Mouse (Mus musculus): Measurements from ENCODE around the gene Galnt4. TPM values are rescaled to one million over a fixed set of nuclear protein-coding genes. Genes with fewer than 3 reads are reported as not detected.

The Galnt4 gene
- total and polyA plus RNA-seq, 2 experiments from 2014 or later: 3.2 to 3.7 TPM

DNA sequence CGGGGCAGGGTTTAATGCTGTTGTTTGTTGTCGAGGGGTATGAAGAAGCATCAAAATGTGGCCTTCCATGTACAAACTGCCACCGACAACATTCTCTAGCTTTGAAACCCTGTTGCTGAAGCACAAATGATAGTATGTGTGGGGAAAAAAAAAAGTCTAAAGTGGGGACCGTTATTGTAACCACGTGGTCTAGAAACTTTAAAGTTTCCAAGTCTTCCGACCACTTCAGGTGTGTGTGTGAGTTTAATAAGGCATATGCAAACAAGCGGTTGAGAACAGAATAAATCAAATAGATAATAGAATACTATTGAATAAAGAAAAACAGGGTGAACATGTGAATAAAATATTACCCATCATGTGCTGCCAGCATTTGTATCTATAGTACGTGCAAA lies 1.7 kb upstream of the Galnt4 start:
- Histone ChIP-seq H3K4me3 (ENCODE audit: low read depth, low read length) (peak overlapping the region; percentile 100), H3K4me1 (ENCODE audit: control insufficient read depth, insufficient read depth) (peaks cover 5% of the 10 kb centered on the region; the same call in 1 of the 2 replicates), H3K9ac (replicated peaks; ENCODE audit: low read depth, low read length) (peak overlapping the region; percentile 90), H3K27me3 (ENCODE audit: control insufficient read depth, insufficient read depth, low read length) (no peaks in the 10 kb centered on the region), H3K36me3 (replicated peaks; ENCODE audit: control insufficient read depth, insufficient read depth, low read length) (0 out of 2 replicates have a peak, but pooled peaks cover 5% of the 10 kb centered on the region), H3K27ac (ENCODE audit: low read depth) (peak overlapping the region; percentile 86; the same call in 1 of the 2 replicates), H3K4me2 (ENCODE audit: low read depth, low read length) (peak overlapping the region; percentile 100), H3K9me3 (replicated peaks; ENCODE audit: control insufficient read depth, low read length) (no peaks in the 10 kb centered on the region)
- DNase-seq (ENCODE audit: low spot score) (no peak), ATAC-seq (ENCODE audit: insufficient read depth, low read depth) (no peak)
- 31% methylated on average over 8 of the region's 8 CpGs for WGBS
- TF ChIP-seq EP300 (IDR thresholded peaks at IDR 0.05; ENCODE audit: low read depth) (no peak), CTCF (IDR thresholded peaks at IDR 0.05; ENCODE audit: low read depth) (no peak)

DNA sequence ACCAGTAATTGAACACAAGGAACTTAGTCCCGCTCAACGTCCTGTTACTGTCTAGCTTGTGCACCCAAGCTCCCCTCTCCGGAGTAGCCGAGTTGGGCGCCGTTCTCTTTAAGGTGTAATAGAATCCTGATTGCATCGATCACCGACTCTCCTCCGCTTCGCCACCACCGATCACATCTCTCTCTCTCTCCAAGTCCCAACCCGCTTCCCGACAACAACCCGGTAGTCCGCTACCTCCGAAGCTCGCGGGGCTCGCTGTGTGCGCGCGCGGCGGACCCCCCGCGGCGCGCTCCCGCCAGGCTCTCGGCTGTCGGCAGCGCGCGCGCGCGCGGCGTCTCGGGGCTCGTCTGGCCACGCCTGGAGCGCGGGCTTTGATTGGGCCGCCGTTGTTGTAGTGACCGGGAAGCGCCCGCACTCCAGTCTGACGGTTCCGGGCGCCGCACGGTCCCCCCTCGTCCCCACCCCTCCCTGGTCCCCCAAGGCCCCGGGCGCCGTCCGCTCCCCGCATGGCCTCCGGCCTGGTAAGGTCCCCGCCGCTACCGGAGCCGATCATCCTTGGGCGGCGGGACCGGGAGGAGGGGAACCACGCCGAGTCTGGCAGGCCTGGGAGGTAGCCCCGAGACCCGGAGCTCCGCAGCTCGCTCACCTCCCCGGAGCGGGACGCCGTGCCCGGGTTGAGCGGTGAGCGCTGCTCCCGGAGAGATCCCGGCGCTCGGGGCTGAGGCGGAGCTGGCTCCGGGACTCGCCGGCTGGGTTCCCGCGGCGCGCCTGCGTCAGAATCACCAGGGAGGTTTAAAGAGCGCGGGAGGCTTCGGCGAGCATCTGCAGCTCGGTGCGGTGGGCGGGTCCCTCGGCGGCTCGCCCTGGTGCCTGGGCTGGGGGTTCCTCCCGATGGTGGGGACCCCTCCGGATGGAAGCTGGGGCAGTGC lies 992 bp upstream of the Galnt4 start, which contains the start of gene Poc1b:
TSS of gene Poc1b (plus strand) at position 334 of the 929 bp plus-strand sequence.
- H3K9me3 ChIP-seq (replicated peaks; ENCODE audit: control insufficient read depth, low read length): no peaks in the 10 kb centered on the region
- peak within 1 kb of the TSS; percentile 90 for H3K9ac ChIP-seq (replicated peaks; ENCODE audit: low read depth, low read length)
- H3K4me3 ChIP-seq (ENCODE audit: low read depth, low read length): peak within 1 kb of the TSS; percentile 100
- H3K36me3 ChIP-seq (replicated peaks; ENCODE audit: control insufficient read depth, insufficient read depth, low read length): 0 out of 2 replicates have a peak, but pooled peaks cover 5% of the 10 kb centered on the region
- WGBS: under 1% methylated on average over 100 of the region's 106 CpGs
- no peaks in the 10 kb centered on the region for H3K27me3 ChIP-seq (ENCODE audit: control insufficient read depth, insufficient read depth, low read length)
- H3K27ac ChIP-seq (ENCODE audit: low read depth): peak within 1 kb of the TSS; percentile 86
- peaks cover 5% of the 10 kb centered on the region; the same call in 1 of the 2 replicates for H3K4me1 ChIP-seq (ENCODE audit: control insufficient read depth, insufficient read depth)
- DNase-seq (ENCODE audit: low spot score) (peak; percentile 81), ATAC-seq (ENCODE audit: insufficient read depth, low read depth) (peak; percentile 89)
- TF ChIP-seq CTCF (IDR thresholded peaks at IDR 0.05; ENCODE audit: low read depth) (no peak), EP300 (IDR thresholded peaks at IDR 0.05; ENCODE audit: low read depth) (no peak)
- peak within 1 kb of the TSS; percentile 100 for H3K4me2 ChIP-seq (ENCODE audit: low read depth, low read length)

DNA sequence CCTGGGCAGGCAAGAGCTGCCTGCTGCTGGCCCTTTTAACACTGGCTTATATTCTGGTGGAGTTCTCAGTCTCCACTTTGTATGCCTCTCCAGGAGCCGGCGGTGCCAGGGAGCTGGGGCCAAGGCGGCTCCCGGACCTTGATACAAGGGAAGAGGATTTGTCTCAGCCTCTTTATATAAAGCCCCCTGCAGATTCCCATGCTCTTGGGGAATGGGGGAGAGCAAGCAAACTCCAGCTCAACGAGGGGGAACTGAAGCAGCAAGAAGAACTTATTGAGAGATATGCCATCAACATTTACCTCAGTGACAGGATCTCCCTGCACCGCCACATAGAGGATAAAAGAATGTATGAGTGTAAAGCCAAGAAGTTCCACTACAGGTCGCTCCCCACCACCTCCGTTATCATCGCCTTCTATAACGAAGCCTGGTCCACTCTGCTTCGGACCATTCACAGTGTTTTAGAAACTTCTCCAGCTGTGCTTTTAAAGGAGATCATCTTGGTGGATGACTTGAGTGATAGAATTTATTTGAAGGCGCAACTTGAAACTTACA lies 548 bp downstream of the Galnt4 start:
- no peaks in the 10 kb centered on the region for H3K9me3 ChIP-seq (replicated peaks; ENCODE audit: control insufficient read depth, low read length)
- TF ChIP-seq EP300 (IDR thresholded peaks at IDR 0.05; ENCODE audit: low read depth): no peak
- no peak for TF ChIP-seq CTCF (IDR thresholded peaks at IDR 0.05; ENCODE audit: low read depth)
- H3K4me1 ChIP-seq (ENCODE audit: control insufficient read depth, insufficient read depth): peaks cover 5% of the 10 kb centered on the region; the same call in 1 of the 2 replicates
- H3K9ac ChIP-seq (replicated peaks; ENCODE audit: low read depth, low read length): peak overlapping the region; percentile 70
- H3K27me3 ChIP-seq (ENCODE audit: control insufficient read depth, insufficient read depth, low read length): no peaks in the 10 kb centered on the region
- H3K36me3 ChIP-seq (replicated peaks; ENCODE audit: control insufficient read depth, insufficient read depth, low read length): 0 out of 2 replicates have a peak, but pooled peaks cover 5% of the 10 kb centered on the region
- WGBS: 27% methylated on average over 12 of the region's 12 CpGs
- ATAC-seq (ENCODE audit: insufficient read depth, low read depth) (0 out of 2 replicates have a peak, but pooled peaks have one; percentile 3), DNase-seq (ENCODE audit: low spot score) (no peak)
- peak overlapping the region; percentile 100 for H3K4me3 ChIP-seq (ENCODE audit: low read depth, low read length)
- peak overlapping the region; percentile 28; the same call in 1 of the 2 replicates for H3K27ac ChIP-seq (ENCODE audit: low read depth)
- H3K4me2 ChIP-seq (ENCODE audit: low read depth, low read length): peak overlapping the region; percentile 100

DNA sequence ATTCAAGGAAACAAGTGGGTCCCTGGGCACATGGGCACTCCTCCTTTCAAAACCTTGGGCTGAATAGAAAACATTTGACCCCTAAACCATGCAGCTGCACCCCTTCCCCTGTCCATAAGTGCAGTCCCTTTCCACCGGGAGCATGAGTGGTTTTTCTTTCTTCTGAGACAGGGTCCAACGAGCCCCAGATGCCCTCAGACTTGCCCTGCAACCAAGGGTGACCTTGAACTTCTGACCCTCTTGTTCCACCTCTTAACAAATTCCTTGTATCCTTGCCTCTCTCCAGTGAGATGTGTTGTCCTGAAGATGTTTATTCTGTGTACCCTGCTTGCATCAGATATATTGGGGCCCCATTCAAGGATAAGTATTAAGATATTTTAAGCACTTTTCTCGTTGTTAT lies 5.6 kb downstream of the Galnt4 start:
- Histone ChIP-seq H3K36me3 (replicated peaks; ENCODE audit: control insufficient read depth, insufficient read depth, low read length) (0 out of 2 replicates have a peak, but pooled peaks cover 5% of the 10 kb centered on the region), H3K27ac (ENCODE audit: low read depth) (no peak overlapping the region), H3K27me3 (ENCODE audit: control insufficient read depth, insufficient read depth, low read length) (no peaks in the 10 kb centered on the region), H3K4me1 (ENCODE audit: control insufficient read depth, insufficient read depth) (peaks cover 14% of the 10 kb centered on the region; the same call in 1 of the 2 replicates), H3K9me3 (replicated peaks; ENCODE audit: control insufficient read depth, low read length) (no peaks in the 10 kb centered on the region), H3K9ac (replicated peaks; ENCODE audit: low read depth, low read length) (no peak overlapping the region), H3K4me2 (ENCODE audit: low read depth, low read length) (no peak overlapping the region), H3K4me3 (ENCODE audit: low read depth, low read length) (no peak overlapping the region)
- 41% methylated on average over 3 of the region's 3 CpGs for WGBS
- DNase-seq (ENCODE audit: low spot score): no peak
- no peak for ATAC-seq (ENCODE audit: insufficient read depth, low read depth)
- TF ChIP-seq EP300 (IDR thresholded peaks at IDR 0.05; ENCODE audit: low read depth) (no peak), CTCF (IDR thresholded peaks at IDR 0.05; ENCODE audit: low read depth) (no peak)

DNA sequence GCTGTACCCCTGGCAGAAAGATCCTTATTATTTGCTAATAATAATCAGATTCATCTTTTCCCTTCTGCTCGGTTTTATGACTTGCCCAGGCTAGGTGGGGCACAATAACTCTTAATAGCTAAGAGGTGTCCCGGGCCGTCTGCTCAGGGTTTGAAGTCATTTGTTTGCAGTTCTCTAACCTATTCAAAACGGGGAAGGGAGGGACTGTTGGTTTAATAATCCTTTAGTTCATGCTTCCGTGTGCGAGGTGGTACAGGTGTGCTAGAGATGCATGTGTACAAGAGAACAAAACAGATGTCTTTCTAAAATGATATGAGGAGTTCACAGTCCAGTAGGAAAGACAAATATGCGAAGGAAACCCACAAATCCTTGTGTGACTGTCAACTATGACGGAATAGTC lies 6.3 kb downstream of the Galnt4 start:
- WGBS: 87% methylated on average over 8 of the region's 8 CpGs
- DNase-seq (ENCODE audit: low spot score) (no peak), ATAC-seq (ENCODE audit: insufficient read depth, low read depth) (no peak)
- Histone ChIP-seq H3K9ac (replicated peaks; ENCODE audit: low read depth, low read length) (no peak overlapping the region), H3K4me1 (ENCODE audit: control insufficient read depth, insufficient read depth) (0 out of 2 replicates have a peak, but pooled peaks cover 11% of the 10 kb centered on the region), H3K4me2 (ENCODE audit: low read depth, low read length) (no peak overlapping the region), H3K4me3 (ENCODE audit: low read depth, low read length) (no peak overlapping the region), H3K36me3 (replicated peaks; ENCODE audit: control insufficient read depth, insufficient read depth, low read length) (0 out of 2 replicates have a peak, but pooled peaks cover 5% of the 10 kb centered on the region), H3K9me3 (replicated peaks; ENCODE audit: control insufficient read depth, low read length) (no peaks in the 10 kb centered on the region), H3K27me3 (ENCODE audit: control insufficient read depth, insufficient read depth, low read length) (no peaks in the 10 kb centered on the region), H3K27ac (ENCODE audit: low read depth) (no peak overlapping the region)
- TF ChIP-seq EP300 (IDR thresholded peaks at IDR 0.05; ENCODE audit: low read depth) (no peak), CTCF (IDR thresholded peaks at IDR 0.05; ENCODE audit: low read depth) (no peak)
